Mouse (Mus musculus) liver, adult 2 months (tissue): ENCODE results near the gene Zkscan6. TPM values are rescaled to one million over a fixed set of nuclear protein-coding genes. Genes with fewer than 3 reads are reported as not detected.

Source experiments
- DNase-seq: peaks from one replicate; pipeline ENCODE4 v3.0.0-alpha.2; 2011; ENCODE audit warnings: low read depth, low spot score; ENCODE audit errors: extremely low read depth
- H3K27ac ChIP-seq: fragments of 200-500 bp; replicated peaks from 2 replicates; pipeline ENCODE4 v1.5.1; 2012; ENCODE audit warnings: low read depth, mild to moderate bottlenecking, control low read depth, inconsistent platforms, low read length; ENCODE audit not compliant: insufficient read depth
- H3K27me3 ChIP-seq: fragments of 200-500 bp; 2 replicates; pipeline ENCODE4 v1.6.1; 2012; ENCODE audit warnings: mild to moderate bottlenecking, moderate library complexity, low read length, inconsistent platforms; ENCODE audit not compliant: control insufficient read depth, insufficient read depth
- H3K36me3 ChIP-seq: fragments of 200-500 bp; 2 replicates; pipeline ENCODE4 v1.6.1; 2012; ENCODE audit warnings: low read length, inconsistent platforms; ENCODE audit not compliant: control insufficient read depth, insufficient read depth
- H3K4me1 ChIP-seq: fragments of 200-500 bp; 2 replicates; pipeline ENCODE4 v1.6.1; 2011; ENCODE audit warnings: low read length; ENCODE audit not compliant: control insufficient read depth, insufficient read depth
- H3K4me3 ChIP-seq: fragments of 200-500 bp; 2 replicates; pipeline ENCODE4 v1.5.1; 2011; ENCODE audit warnings: low read depth, mild to moderate bottlenecking, control low read depth, low read length, moderate library complexity; ENCODE audit not compliant: insufficient read depth
- H3K79me2 ChIP-seq: fragments of 200-500 bp; 2 replicates; pipeline ENCODE4 v1.6.1; 2012; ENCODE audit warnings: inconsistent platforms, mild to moderate bottlenecking, low read length, moderate library complexity; ENCODE audit not compliant: control insufficient read depth, insufficient read depth
- H3K9ac ChIP-seq: fragments of 200-500 bp; 2 replicates; pipeline ENCODE4 v1.6.1; 2012; ENCODE audit warnings: low read depth, mild to moderate bottlenecking, control low read depth, inconsistent platforms, low read length
- CTCF ChIP-seq: fragments of 200-500 bp; IDR thresholded peaks from 2 replicates; pipeline ENCODE4 v1.5.1; 2011; ENCODE audit warnings: low read depth, low read length, control low read depth
- POLR2A ChIP-seq: fragments of 200-500 bp; IDR thresholded peaks from 2 replicates; pipeline ENCODE4 v1.6.1; 2011; ENCODE audit warnings: low read length, control low read depth; ENCODE audit not compliant: insufficient read depth; ENCODE audit errors: extremely low read depth
- WGBS: fragments of 180-500 bp; shearing (Covaris S2); methylation state at CpG from one replicate; pipeline ENCODE4 v1.1.7; 2018; 5-methylcytosine and 5-hydroxymethylcytosine counted together
- polyA plus RNA-seq: library from polyadenylated mRNA; depleted of rRNA; stranded (reverse); fragments of >200 nt; gene quantifications from 2 replicates; pipeline ENCODE4 v1.2.3, GENCODE M21; 2012
- total RNA-seq: library from RNA; depleted of rRNA; stranded (reverse); fragments of >200 nt; gene quantifications from 2 replicates; pipeline ENCODE4 v1.2.3, GENCODE M21; 2014

The Zkscan6 gene
- total and polyA plus RNA-seq, 2 experiments = 1.9 to 3.3 TPM

- no peak overlapping the region for H3K27ac ChIP-seq
- H3K79me2 ChIP-seq = no peaks in the 10 kb centered on the region
- 62% methylated on average over 1 of the region's 1 CpGs for WGBS
- H3K27me3 ChIP-seq = no peaks in the 10 kb centered on the region
- H3K4me1 ChIP-seq = no peaks in the 10 kb centered on the region
- TF ChIP-seq CTCF (no peak), POLR2A (no peak)
- H3K9ac ChIP-seq = no peak overlapping the region
- no peaks in the 10 kb centered on the region for H3K36me3 ChIP-seq
- no peak for DNase-seq
- H3K4me3 ChIP-seq = no peak overlapping the region
Observed at GRCm38 (mm10) chr11:65795896-65796295, 11.1 kb upstream of the Zkscan6 start.

- WGBS = 77% methylated on average over 3 of the region's 3 CpGs
Observed at GRCm38 (mm10) chr11:65801899-65802298, 5.1 kb upstream of the Zkscan6 start.

GRCm38 (mm10) chr11:65806321-65806904 is 562 bp upstream of the Zkscan6 start:
- Histone ChIP-seq H3K79me2 (peaks cover 6% of the 10 kb centered on the region; the same call in 1 of the 2 replicates), H3K4me3 (peak overlapping the region; percentile 50), H3K27ac (peak overlapping the region; percentile 96), H3K36me3 (no peaks in the 10 kb centered on the region), H3K27me3 (no peaks in the 10 kb centered on the region), H3K9ac (peak overlapping the region; percentile 73), H3K4me1 (no peaks in the 10 kb centered on the region; the same call in 1 of the 2 replicates)
- peak; percentile 85 for DNase-seq
- under 1% methylated on average over 20 of the region's 20 CpGs for WGBS
- TF ChIP-seq CTCF = no peak
- no peak for TF ChIP-seq POLR2A

More at GRCm38 (mm10) chr11:65801899-65802298, 5.1 kb upstream of the Zkscan6 start:
- Histone ChIP-seq H3K79me2 (no peaks in the 10 kb centered on the region), H3K9ac (no peak overlapping the region), H3K27me3 (no peaks in the 10 kb centered on the region), H3K36me3 (no peaks in the 10 kb centered on the region), H3K27ac (no peak overlapping the region), H3K4me3 (no peak overlapping the region), H3K4me1 (no peaks in the 10 kb centered on the region)
- TF ChIP-seq CTCF = no peak
- TF ChIP-seq POLR2A = no peak
- no peak for DNase-seq

GRCm38 (mm10) chr11:65807601-65808000 is 626 bp downstream of the Zkscan6 start:
- Histone ChIP-seq H3K4me3 (peak overlapping the region; percentile 90), H3K79me2 (peaks cover 6% of the 10 kb centered on the region; the same call in 1 of the 2 replicates), H3K4me1 (peaks cover 2% of the 10 kb centered on the region; the same call in 1 of the 2 replicates), H3K9ac (peak overlapping the region; percentile 84), H3K36me3 (no peaks in the 10 kb centered on the region), H3K27me3 (no peaks in the 10 kb centered on the region), H3K27ac (peak overlapping the region; percentile 91)
- WGBS = 38% methylated on average over 7 of the region's 7 CpGs
- TF ChIP-seq POLR2A (no peak), CTCF (no peak)
- DNase-seq = no peak

- no peak overlapping the region for H3K27ac ChIP-seq
- H3K27me3 ChIP-seq = no peaks in the 10 kb centered on the region
- DNase-seq = no peak
- peaks cover 2% of the 10 kb centered on the region; the same call in 1 of the 2 replicates for H3K4me1 ChIP-seq
- TF ChIP-seq POLR2A = no peak
- TF ChIP-seq CTCF = no peak
- H3K9ac ChIP-seq = no peak overlapping the region
- peaks cover 6% of the 10 kb centered on the region; the same call in 1 of the 2 replicates for H3K79me2 ChIP-seq
- WGBS = 68% methylated on average over 5 of the region's 5 CpGs
- no peak overlapping the region for H3K4me3 ChIP-seq
- peaks cover 25% of the 10 kb centered on the region for H3K36me3 ChIP-seq
Observed at GRCm38 (mm10) chr11:65812088-65812487, 5.1 kb downstream of the Zkscan6 start.

- DNase-seq = no peak
- 92% methylated on average over 9 of the region's 9 CpGs for WGBS
- no peaks in the 10 kb centered on the region for H3K27me3 ChIP-seq
- peaks cover 30% of the 10 kb centered on the region for H3K36me3 ChIP-seq
- H3K9ac ChIP-seq = no peak overlapping the region
- TF ChIP-seq CTCF = no peak
- TF ChIP-seq POLR2A = no peak
- H3K27ac ChIP-seq = no peak overlapping the region
- peaks cover 3% of the 10 kb centered on the region; the same call in 1 of the 2 replicates for H3K79me2 ChIP-seq
- peaks cover 2% of the 10 kb centered on the region; the same call in 1 of the 2 replicates for H3K4me1 ChIP-seq
- no peak overlapping the region for H3K4me3 ChIP-seq
Observed at GRCm38 (mm10) chr11:65814381-65814780, 7.4 kb downstream of the Zkscan6 start.
